Mouse (Mus musculus) CD4-positive, CD25-positive, alpha-beta regulatory T cell, adult 4 months (primary cell): ENCODE results near the gene Rnf222. TPM values are rescaled to one million over a fixed set of nuclear protein-coding genes. Genes with fewer than 3 reads are reported as not detected.

Experiments used
- ATAC-seq: one replicate; pipeline ENCODE4 v1.8.0; 2017
- polyA plus RNA-seq, 2 experiments: library from polyadenylated mRNA; unstranded; fragments of 100-300 nt; shearing (Covaris generic); gene quantifications; one replicate each; pipeline ENCODE4 v1.2.1; 2017

The Rnf222 gene
- polyA plus RNA-seq = not detected

DNA sequence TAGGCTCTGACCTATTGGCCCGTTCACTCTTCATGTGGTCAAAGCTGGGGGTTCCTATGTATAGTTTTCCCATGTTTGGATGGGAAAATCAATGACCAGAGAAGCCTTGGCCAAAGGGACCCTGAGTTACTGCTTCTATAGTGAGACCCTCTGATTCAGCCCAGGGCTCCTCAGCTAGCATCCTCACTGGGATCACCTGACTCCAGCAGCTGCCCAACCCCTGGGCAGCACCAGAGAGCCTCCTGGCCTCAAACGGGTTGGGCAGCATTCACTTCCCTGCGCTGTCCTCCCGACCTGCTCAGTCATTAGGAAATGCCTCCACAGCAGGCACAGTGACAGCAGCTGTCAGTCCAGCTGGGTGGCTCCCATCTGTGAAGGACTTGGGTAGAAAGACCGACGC, at the start of gene Rnf222:
Gene Rnf222, plus strand, starts transcription at position 301 of the 400 bp plus-strand sequence.
- ATAC-seq = no peak

DNA sequence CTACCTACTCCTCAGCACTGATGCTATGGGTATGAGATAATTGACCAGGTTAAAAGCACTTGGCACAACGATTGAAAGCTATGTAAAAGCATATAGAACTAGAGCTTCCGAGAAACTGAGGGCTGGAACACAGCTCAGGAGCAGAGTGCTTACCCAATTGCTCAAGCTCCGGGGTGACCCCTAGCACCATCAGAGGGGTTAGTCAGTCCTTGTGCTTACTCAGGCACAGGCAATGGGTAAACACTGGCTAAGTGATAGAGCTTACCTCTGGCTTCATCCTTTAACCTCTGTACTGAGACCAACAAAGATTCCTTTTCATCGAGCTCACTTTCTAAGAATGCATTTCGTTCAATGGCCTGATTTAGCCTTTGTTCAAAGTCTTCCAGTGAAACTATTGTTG, 48.7 kb upstream of the Rnf222 start:
- ATAC-seq = no peak

DNA sequence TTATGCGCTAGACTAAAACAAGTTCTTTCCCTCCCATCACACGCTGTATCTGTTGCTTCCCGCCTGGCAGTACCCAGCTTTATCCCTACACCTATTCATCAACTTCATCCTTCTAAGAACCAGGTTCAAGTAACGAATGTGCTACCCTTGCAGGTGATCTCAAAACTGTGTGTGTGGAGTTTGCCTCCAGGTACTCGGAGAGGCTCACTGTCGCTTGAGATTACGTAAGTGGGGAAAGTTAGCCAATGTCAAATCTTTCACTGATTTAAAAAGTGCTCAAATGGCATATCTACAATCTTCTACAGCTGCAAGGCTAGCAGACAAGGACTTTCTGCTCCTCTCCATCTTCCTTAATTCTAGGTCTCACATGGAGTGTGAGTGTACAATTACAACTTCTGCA, 37.5 kb upstream of the Rnf222 start:
- no peak for ATAC-seq

DNA sequence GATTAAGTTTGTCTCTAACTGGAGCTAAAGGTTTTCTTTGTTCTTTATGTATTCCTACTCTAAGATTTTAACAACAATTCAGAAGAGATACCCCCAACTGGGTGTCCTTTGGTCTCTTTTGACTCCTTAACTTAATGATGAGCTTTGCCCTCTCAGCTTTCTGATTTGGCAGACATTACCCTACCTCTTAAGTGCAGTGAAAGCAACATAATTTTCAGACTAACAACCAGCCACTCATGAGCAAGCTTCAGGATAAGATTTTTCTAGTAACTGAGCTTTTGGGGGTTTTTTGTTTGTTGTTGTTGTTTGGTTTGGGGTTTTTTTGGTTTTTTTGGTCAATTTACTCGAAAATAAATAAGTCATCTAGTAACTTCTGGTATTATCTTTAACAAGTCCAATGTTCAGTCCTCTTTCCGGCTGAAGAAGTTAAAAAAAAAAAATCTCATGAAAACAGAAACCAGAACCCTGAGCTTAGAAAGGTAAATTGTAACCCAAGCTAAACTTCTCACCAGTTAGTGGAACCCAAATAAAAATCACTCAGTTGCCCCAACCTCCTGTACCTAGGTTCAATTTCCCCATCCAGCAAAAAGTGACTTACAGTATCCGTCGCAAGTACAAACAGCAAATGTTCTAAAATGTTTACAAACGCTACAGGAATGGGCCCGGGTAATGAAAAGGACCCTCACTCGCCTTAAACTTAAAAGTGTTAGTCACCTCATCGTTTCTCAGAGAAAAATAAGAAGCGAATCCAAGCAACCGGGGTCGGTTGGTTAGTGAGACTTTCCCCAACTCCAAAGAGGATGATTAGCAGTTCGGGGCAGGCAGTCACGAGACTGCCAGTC, 36.5 kb upstream of the Rnf222 start:
- no peak for ATAC-seq

- ATAC-seq = peak; percentile 21
Observed at GRCm38 (mm10) chr11:68852486-68852901, 35.9 kb upstream of the Rnf222 start.

- ATAC-seq = peak; percentile 93
Observed at GRCm38 (mm10) chr11:68852932-68853409, 35.4 kb upstream of the Rnf222 start.

GRCm38 (mm10) chr11:68853611-68854401, 34.5 kb upstream of the Rnf222 start:
- ATAC-seq = no peak

- no peak for ATAC-seq
Observed at GRCm38 (mm10) chr11:68854621-68855020, 33.7 kb upstream of the Rnf222 start.

DNA sequence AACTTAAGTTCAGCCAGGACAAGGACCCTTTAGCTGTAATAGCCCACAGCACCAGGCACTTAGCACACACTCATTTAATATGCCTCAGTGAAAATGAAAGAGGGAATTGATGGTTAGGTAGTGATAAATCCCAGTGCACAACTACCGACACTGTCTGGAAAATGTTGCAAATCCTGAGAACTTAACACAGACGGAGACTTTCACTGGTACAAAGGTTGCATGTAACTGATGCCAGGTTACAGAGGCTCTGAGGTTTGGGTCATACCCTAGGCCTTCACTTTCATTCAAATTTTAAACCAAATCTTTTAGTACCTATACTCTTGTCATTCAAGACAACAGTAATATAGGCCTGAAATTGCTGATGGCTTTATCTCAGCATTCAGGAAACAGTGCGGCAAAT, 31.0 kb upstream of the Rnf222 start:
- no peak for ATAC-seq

DNA sequence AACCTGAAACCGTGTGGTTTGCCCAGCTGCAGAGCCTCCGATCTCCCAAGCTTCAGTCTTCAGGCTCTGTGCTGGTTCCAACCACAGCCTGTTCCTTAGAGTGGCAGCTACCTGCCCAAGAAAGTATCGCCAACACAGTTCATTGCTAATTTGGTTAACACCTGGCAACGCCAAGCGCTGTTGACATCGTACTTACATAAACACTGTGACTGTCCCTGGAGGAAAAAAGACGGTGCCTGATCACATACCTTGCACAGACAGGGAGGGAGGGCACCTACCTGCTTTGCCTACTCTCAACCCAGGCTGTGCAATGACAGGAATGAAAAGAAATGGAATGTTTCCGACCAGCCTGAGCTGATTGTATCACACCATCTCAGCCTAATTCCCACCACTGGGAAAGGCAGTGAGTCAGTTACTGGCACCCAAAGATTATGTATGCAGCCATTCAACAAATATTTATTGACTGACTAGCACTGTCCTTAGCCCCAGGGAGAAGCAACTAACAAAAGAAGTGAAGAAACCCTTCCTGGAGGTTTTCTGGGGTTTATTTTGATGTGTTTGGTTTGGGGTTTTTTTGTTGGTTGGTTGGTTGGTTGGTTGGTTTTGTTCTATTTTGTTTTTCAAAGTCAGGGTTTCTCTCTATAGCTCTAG, 28.3 kb upstream of the Rnf222 start:
- no peak for ATAC-seq

- no peak for ATAC-seq
Observed at GRCm38 (mm10) chr11:68862260-68862659, 26.1 kb upstream of the Rnf222 start.

GRCm38 (mm10) chr11:68863631-68864091, 24.7 kb upstream of the Rnf222 start:
- ATAC-seq = no peak

DNA sequence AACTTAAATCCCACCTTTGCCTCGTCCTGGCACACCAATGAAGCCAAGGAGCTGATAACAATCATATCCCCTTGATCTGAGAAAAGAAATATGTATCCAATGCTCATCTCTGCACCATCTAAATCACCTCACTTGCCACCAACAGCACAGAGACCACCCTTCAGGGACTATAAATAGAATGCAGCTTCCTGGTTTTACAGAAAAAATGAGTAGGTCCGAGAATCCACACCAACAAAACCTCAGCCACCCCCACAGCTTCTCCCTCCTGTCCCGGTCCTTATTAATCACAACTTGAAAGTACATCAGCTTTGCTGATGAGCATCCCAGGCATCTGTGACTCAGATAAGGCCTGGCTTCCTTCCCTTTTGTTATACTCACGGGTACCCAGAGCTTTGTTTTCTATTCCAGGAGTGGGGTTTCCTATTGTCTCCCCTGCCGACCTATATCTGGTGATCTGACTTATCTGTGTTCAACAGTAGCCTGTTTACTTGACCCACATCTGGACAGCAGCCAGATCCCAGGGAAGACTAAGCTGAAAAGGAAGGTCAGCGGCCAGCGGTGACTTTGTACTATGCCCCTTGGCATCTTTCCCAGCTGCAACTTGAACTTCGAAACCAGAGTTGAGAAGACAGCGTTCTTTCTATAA, 23.7 kb upstream of the Rnf222 start:
- no peak for ATAC-seq

DNA sequence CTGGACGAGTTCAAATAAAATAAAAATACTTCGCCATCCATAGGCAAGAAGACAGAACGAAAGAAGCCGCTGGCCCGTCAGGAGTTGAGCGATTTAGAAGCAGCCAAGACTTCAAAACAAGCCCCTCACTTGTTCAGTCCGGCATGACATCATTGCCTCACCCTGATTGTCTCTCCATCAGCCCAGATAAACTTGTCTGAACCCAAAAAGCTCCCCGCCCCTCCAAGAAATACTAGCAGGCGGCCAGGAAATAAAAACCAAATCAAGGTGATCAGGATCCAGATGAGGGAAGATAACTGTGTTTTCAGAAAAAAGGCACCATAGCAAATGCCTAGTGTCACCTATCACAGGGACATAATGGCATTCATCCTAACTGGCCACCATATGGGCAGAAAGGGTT, 17.1 kb upstream of the Rnf222 start:
- no peak for ATAC-seq

GRCm38 (mm10) chr11:68871748-68872147, 16.6 kb upstream of the Rnf222 start, which contains the start of gene Ndel1:
Ndel1 (minus strand) TSS chr11:68871858.
- no peak for ATAC-seq

GRCm38 (mm10) chr11:68874841-68875240, 13.5 kb upstream of the Rnf222 start:
- no peak for ATAC-seq

DNA sequence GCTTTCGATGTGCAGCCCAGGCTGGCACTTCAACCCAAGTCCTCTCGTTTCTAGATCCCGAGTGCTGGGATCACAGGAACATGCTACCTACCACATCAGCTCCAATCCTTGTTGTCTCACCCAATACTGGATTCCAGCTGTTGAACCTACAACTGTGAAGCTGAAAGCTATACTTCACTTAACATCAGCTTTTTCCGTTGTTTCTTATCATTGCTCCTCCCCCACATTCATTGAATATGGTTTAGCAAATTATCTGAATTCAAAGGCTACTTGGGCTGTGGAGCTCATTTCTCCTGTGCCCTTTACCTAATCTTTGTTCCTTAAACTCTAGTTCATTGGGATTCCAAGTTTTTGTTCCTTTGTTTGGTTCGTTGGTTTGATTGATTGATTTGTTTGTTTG, 9.5 kb upstream of the Rnf222 start:
- no peak for ATAC-seq

DNA sequence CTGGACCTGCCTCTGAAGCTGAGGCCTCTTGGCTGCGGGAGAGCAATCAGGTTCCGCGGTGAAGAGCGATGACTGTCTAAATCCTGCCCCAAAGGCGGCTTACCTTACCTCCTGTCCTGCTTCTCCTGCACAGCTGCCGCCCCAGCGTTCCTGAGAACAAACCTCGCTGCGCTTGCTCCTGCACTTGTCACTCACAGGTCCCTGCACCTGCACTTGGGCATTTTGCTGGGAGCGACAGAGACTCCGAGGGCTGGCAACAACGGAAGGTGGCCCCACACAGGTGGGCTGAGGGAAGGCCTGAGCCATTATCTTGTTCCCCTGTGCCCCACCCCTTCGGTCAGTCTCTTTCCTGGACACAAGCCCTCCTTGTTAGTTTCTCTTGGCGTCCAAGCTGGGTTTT, 6.2 kb upstream of the Rnf222 start:
- ATAC-seq = no peak

- no peak for ATAC-seq
Observed at GRCm38 (mm10) chr11:68883843-68884242, 4.5 kb upstream of the Rnf222 start.

DNA sequence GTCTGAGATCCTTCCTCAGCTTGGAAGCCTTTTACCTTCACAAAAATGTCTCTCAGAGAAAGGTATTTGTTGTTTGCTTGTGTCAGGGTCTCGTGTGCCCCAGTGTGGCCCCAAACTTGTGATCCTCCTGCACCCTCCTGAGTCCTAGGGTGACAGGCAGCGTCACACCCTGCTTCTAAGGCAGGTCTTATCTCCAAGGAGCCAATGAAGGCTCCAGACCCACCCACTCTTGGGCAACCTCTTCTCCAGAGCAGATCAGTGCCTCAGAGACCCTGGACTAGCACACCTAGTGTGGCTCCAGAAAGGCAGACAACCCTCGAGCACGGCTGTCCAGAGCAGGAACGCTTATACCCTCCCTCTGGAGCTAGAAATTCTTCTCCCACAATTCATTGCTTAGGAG, 4.0 kb upstream of the Rnf222 start:
- no peak for ATAC-seq

DNA sequence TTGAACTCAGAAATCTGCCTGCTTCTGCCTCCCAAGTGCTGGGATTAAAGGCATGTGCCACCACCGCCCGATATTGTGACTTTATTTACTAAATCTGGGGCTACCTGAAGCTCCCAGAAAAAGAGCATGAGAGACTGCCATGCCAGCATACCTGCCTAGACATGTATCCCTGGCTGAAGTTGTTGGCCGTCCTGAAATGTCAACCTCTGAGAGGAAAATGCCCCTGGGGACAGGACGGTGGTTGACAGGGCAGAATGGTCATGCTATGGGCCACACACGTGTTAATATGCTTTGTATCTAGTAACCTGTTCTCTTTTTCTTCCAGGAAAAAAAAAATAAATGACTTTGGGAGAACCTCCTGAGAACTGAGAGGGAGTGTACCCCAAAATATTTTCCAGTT, 2.3 kb upstream of the Rnf222 start:
- no peak for ATAC-seq

DNA sequence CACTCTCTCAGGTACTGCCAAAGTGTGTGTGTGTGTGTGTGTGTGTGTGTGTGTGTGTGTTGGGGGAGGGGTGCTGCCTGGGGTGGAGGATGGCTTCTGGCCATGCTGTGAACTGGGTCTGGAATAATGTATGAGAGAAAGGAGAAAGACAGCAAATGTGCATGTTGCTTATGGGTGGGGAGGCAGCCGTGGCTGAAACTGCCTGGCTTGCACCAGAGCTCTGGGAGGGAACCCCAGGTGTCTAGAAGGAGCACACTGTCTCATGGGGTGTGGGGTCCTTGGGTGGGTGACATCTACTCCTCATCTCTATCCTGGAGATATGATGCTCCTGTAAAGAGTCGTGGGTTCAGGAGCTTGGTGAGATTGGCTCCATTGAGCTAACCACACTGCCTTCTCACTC, 300 bp downstream of the Rnf222 start:
- no peak for ATAC-seq

DNA sequence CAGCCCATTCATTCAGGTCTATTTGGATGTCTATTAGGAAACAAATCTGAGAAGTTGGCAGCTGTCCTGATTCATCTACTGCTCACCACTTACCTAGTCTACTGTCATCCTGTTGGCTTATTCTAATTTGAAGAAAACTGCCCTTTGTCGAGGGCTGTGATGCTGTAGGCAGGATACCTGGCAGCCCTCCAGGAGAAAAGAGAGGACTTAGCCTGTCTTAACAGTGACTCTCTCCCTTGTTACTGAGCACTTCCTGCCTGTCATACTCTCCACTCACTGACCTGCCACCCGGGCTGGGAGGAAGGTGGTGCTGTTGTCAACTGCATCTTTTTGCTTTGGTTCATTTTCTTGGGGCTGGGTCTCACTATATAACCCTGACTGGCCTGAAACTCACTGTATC, 2.3 kb downstream of the Rnf222 start:
- no peak for ATAC-seq
